Mouse (Mus musculus) megakaryocyte-erythroid progenitor cell, adult 5-6 weeks (primary cell): ENCODE results near the gene Ago4. TPM values are rescaled to one million over a fixed set of nuclear protein-coding genes. Genes with fewer than 3 reads are reported as not detected.
A peak's percentile ranks its signal among the peaks of the same experiment; 100 is the strongest.

Experiments used
- ATAC-seq: replicated peaks from 2 replicates; pipeline ENCODE4 v1.8.0; 2016; ENCODE audit warnings: mild to moderate bottlenecking, inconsistent platforms; ENCODE audit not compliant: severe bottlenecking, poor library complexity, low FRiP score, low TSS enrichment
- total RNA-seq, 2 experiments: library from RNA; stranded (forward) in 1 of 2; stranded (reverse) in 1 of 2; fragments of 200-1000, 215-1000 nt in 1 of 2; fragments of >200 nt in 1 of 2; fragmentation: Nextera tagmentation in 1 of 2; gene quantifications; 2 replicates each; pipeline ENCODE4 v1.2.3; 2014 to 2017

The Ago4 gene
- total RNA-seq, 2 experiments from 2014 or later, result 0.90 to 2.0 TPM

- ATAC-seq, result no peak
These were observed 49.4 kb downstream of the Ago4 start for GRCm38 (mm10) chr4:126483874-126484273.

- ATAC-seq, result no peak
These were observed 50.3 kb downstream of the Ago4 start for GRCm38 (mm10) chr4:126482951-126483350.

- no peak for ATAC-seq
These were observed 51.8 kb downstream of the Ago4 start for GRCm38 (mm10) chr4:126481461-126481860.

- no peak for ATAC-seq
These were observed 53.0 kb downstream of the Ago4 start for GRCm38 (mm10) chr4:126480288-126480687.

- ATAC-seq, result no peak
These were observed 60.2 kb downstream of the Ago4 start for GRCm38 (mm10) chr4:126473031-126473430.

GRCm38 (mm10) chr4:126469334-126469733 is 63.9 kb downstream of the Ago4 start:
- no peak for ATAC-seq

- ATAC-seq, result peak; percentile 69
These were observed 64.3 kb downstream of the Ago4 start for GRCm38 (mm10) chr4:126468925-126469324.

- ATAC-seq, result peak; percentile 71
These were observed 64.9 kb downstream of the Ago4 start, which contains the start of gene Ago1 for GRCm38 (mm10) chr4:126468285-126468901. TSS of gene Ago1 (minus strand) at chr4:126468583.

- peak; percentile 35 for ATAC-seq
These were observed 65.5 kb downstream of the Ago4 start for GRCm38 (mm10) chr4:126467721-126468284.

GRCm38 (mm10) chr4:126466251-126466750 is 67.0 kb downstream of the Ago4 start:
- no peak for ATAC-seq

GRCm38 (mm10) chr4:126465843-126466242 is 67.4 kb downstream of the Ago4 start:
- ATAC-seq, result 0 out of 2 replicates have a peak, but pooled peaks have one; percentile 10

GRCm38 (mm10) chr4:126464892-126465235 is 68.4 kb downstream of the Ago4 start:
- ATAC-seq, result no peak

- no peak for ATAC-seq
These were observed 68.9 kb downstream of the Ago4 start for GRCm38 (mm10) chr4:126464189-126464891.

- no peak for ATAC-seq
These were observed 77.8 kb downstream of the Ago4 start for GRCm38 (mm10) chr4:126455441-126455840.

- ATAC-seq, result no peak
These were observed 78.6 kb downstream of the Ago4 start for GRCm38 (mm10) chr4:126454547-126455254.

GRCm38 (mm10) chr4:126450268-126450667 is 83.0 kb downstream of the Ago4 start:
- ATAC-seq, result no peak

GRCm38 (mm10) chr4:126447126-126447525 is 86.1 kb downstream of the Ago4 start:
- ATAC-seq, result no peak

GRCm38 (mm10) chr4:126444528-126444927 is 88.7 kb downstream of the Ago4 start:
- no peak for ATAC-seq
